Mouse (Mus musculus): ENCODE measurements around the gene Ajuba.

Gene Ajuba

DNA sequence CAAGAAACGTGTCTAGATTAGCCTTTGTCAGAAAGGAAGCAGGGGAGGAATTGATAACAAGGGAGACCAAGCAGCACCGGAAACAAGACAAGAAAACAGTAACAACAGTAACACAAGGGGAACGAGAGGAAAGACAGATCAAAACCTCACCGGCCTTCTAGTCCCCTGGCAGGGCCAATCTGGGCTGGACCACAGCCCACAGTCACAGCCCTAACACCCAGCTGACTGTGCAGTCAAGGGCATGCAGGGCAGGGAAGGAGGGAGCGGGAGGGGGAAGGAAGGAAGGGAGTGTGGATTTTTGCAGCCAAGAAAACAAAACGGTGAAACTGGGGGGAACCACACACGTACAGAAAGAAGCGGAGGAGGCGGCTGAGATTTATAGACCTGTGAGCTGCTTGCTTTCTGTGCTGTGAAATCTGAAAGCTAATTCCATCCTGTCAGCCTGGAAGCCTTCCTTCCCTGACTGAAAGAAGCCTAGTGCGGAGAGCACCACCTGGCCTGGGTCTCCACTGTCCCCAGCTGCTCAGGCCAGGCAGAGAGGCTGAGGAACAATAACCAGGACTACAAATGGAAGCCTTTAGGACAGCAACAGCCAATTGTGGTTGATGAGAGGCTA is 15.1 kb upstream of the Ajuba start:
- DNase-seq (ENCODE audit: low read depth, low spot score), result no peak

DNA sequence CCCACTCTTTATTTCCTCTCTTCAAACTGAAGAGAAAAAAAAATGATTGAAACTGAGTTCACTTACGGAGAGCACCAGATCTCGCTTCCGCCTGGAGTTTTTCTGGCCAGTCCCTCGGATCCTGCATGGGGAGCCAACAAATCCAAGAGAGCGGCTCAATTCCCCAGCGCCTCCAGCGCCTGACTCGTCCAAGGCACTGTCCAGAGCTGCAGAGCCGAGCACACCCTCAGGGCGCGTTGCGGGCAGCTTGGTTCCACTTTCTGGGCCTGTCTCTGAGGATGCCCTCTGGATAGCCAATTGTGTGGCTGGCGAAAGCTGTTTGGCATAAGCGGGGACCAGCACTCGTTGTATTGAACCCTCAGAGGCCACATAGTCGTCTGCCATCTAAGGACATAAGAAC is 13.7 kb upstream of the Ajuba start:
- no peak for DNase-seq (ENCODE audit: low read depth, low spot score)

DNA sequence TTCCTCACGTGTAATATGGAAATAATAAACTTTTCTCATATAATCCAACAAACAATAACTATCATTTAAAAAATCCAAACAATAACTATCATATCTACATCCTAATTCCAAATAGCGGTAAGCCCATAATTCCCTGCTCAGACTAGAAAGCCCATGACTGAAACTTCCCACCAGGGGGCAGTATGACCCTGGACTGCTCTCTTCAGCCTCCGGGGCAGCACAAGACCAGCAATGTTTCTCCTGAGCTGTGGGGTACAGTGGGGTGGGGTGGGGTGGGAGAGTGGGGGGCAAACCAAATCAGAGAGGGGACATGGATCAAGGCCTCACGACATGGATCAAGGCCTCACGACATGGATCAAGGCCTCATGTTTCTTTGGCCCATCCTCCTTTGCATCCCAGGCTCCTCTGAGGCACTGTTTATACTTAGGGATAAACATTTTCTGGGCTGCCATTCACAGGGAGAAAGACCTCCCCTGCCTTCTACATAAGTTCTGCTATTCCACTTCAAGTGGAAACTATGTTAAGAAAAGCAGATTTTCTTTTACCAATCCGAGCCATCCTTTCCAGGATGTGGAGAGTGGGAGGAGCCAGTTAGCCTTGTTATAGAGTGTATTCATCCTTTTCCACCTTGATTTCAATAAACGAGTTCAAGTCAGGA is 6.5 kb upstream of the Ajuba start:
- DNase-seq (ENCODE audit: low read depth, low spot score), result peak; percentile 80

DNA sequence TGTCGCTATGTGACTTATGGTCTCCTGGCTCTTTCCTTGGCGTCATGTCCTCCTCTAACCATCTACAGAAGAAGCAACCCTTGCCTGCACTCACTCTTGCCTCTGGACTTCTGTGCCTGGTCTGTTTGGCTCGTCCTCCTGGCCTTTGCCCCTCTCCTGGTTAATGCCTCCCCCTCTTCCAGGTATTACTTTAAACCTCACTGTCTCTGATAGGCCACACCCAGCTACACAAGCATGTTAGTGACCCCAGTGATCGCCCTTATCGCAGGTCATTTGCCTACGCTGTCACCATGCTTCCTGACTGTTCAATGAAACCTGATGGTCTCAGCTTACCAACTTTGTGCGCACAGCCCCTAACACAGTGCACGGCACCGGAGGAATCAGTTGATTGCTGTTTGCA is 5.2 kb upstream of the Ajuba start:
- DNase-seq (ENCODE audit: low read depth, low spot score), result no peak

DNA sequence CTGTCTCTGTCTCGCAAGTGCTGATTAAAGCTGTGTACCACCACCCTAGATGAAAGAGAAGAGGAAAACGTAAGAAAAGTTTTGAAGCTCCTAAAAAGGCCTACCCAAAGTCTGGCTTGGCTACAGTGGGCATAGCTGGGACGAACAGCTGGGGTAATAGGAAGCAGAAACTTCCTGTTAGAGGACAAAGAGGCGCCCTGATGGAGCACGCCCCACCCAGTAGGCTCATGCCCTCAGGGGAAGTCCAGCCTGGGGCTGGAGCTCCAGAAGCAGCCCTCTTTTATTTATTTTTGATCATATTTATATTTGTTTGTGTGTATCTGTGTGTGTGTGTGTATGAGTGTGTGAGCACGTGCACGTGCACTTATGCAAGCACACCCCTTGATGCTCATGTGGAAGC is 2.3 kb upstream of the Ajuba start:
- DNase-seq (ENCODE audit: low read depth, low spot score), result no peak

DNA sequence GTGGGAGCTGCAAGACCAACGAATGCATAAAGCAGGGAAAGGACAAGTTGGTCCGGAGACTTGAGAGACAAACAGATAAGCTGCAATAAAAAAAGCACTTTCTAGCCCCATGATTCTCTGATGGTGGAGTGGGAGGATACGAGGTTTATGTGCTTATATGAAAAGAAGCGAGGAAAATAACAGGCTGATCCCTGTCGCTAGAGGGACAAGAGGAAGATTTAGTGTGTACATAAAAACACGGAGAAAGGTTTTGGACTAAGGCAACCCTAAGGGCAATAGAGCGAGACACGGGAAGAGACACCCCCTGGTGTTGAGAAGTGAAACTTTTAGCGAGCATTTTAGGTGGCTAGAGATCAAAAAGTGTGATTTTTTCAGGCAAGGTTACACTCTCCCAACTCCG is 705 bp upstream of the Ajuba start:
- peak; percentile 80 for DNase-seq (ENCODE audit: low read depth, low spot score)

DNA sequence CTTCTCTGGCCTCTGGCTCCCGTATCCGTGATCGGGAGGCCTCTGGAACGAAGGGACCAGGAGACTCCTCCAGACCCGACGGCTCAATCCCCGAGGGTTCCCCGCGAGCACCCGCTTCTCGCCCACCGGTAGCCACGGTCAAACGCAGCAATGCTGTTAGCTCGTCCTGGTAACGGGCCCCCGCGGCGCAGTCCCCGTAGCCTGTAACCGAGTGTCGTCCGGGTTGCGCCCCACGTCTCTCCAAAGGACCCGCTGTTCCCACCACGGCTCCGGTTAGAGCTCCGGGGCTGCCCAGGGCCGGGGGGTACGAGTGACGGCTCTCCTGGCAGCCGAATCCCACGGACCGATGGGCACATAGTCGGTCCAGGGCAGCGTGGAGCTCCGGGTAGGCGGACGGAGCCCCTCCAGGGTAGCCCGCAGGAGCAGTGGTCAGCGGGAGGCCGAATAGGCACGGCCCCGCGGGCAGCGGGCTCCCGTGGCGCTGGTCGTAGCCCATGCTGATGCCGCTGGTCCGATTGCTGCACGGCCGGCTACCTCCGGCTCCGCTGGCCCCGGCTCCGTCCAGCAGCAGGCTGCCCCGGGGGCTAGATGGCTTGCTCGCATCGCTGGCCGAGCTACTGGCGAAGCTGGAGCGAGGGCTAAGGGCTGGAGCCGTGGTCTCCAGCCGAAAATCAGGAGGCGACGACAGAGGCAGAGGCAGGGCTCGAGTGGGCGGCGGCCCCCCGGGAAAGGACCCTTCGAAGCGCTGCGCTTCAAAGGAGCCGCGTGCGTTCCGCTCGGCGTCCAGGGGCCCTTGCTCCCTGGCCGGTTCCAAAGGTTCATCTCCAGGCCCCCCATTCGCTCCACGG is 893 bp downstream of the Ajuba start:
- DNase-seq (ENCODE audit: low read depth, low spot score), result peak; percentile 34

DNA sequence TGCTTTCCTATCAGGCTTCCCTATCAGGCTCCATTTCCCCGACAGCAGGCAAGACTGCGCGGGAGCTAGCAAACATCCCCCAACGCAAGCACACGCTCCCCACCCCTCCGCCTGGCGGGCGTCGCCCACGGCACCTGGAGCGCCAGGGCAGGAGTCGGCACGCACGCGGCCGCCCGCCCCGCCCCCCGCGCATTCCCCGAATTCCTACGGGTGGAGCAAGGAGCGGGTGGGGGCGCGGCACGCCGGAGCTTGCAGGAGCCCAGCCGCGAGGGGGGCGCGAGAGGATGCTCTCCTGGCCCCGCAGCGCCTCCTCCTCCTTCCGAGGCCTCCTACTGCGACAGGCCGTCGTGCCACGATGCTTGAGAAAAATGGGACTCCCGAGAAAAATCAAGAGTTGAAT is 1.7 kb downstream of the Ajuba start:
- DNase-seq (ENCODE audit: low read depth, low spot score), result peak; percentile 37

DNA sequence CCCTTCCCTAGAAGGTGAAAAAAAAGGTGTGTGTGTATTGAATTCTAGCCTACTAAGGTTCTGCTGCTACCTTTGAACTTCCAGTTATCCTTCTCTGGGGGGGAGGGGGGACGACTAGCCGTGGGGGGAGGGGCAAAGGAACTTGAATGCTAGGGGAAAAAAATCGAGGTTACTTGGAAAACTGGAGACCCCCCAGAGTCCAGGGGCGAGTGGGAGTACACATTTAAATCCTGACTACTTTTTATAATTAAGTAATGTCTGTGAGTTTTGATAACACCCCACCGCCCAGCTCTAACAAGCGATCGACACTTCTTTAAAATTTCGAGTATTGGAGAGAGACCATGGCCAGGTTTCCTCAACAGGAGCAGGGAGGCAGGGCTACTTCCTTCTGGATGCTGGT is 2.3 kb downstream of the Ajuba start:
- no peak for DNase-seq (ENCODE audit: low read depth, low spot score)

DNA sequence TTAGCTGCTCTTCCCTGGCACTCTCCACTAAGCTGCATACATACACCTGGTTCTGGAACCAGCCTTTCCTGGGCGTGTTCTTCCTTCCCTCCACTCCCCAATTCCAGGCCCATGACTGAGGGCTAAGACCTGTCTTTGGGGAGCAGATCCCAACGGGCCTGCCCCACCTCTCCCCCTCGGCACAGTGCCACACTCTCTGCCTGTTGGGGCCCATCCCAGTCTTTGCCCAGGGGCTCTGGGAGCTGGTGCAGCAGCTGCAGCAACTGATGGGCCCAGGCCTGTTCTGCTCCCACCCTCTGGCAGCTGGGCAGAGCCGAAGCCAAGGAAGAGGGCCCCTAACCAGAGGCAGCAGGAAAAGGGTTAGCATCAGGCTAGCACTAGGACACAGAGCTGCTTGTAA is 3.1 kb downstream of the Ajuba start:
- no peak for DNase-seq (ENCODE audit: low read depth, low spot score)

DNA sequence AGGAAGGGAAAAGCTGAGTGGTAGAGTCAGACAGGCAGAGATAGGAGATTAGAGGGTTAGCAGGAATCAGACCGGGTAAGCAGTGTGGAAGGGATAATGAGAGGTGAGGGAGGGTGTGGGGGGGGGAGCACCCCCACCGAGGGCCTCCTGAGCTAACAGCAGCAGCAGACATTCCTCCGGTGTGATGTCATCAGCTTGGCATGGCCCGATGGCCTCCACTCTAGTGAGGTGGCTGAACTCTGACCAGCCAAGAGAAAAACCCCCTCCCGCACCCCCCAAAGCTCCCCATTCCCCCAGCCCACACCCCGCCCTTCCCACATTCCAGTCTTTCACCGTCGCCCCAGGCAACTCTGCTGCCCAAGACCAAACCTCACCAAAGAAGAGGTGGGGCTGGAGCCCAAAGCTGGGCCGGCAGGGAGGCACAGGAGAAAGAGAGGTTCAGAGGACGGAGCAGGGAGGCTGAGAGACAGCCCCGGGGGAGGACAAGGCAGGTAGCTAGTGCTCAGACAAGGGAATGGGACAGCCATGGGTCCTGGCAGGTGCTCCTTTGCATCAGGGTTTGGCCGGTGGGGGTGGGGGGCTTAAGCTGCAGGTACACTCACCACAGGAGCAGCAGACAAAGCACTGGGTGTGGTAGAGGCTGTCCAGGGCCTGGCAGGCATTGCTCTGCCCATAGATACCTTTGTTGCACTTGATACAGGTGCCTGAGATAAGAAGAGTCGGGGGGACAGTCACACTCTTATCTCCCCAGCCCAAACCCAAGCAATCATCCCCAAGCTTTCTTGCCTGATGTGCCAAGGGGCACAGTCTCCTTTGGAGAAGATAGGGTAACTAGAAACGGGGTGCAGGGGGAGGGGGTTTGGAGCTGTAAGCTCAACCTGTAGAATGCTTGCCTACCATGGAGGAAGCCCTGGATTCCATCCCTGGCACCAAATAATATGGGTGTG is 4.3 kb downstream of the Ajuba start:
- no peak for DNase-seq (ENCODE audit: low read depth, low spot score)

DNA sequence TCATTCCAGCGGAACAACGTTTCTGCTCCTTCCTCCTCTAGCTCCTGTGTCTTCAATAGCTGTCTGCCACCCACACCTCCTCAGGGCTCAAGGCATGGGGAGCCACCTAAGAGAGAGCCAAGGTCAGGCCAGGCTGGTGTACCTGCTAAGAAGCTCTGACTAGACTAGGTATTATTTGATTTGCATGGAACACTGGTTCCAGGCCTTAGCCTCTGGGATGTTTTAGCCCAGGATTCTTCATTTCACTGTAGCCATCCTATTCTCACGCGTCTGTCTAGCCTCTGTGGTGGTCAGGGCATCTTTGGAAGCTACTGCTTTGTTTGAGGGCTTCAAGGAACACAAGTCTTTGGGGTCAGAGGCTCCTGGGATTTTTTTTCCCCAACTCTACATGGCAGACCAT is 5.2 kb downstream of the Ajuba start:
- DNase-seq (ENCODE audit: low read depth, low spot score), result no peak

DNA sequence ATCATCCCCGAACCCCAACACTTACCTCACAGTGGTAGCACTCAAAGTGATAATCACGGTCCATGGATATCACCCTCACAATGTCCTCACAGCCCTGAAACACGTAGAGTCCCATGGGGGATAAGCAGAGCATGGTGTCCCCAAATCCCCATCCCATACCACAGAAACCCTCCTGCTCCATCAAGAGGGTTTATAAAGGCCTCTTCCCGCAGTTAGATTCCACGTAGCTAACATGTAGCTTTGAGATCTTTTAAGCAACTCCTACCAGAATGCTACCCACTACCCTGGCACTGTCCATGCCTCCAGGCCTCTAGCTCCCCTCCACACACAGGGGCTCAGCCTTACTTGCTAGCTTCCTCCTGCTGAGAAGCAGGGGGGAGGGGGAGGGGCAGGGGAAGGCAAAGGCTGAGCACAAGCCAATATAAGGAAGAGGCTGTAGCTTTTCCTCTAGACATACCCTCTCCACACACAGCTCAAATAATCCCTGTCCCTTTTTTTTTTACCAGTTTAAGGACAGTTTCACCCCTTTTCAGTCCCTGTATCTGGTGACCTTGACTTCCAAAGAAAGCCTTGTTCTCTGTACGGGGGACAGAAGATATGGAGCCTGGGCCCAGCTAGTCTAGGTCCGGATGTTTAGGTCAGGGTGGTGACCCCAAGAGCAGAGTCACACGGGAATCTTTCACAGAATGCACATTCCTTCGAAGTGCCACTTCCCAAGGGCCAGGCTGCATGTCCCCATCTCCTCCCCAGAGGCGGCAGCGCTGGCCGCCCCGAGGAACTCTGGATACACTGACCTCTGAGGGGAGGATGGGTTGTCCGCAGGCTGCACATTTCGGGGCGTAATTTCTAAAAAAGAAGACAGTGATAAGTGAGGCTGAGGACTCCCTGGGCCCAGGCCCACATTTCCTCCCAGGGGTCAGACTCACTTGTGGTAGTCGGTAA is 7.6 kb downstream of the Ajuba start:
- DNase-seq (ENCODE audit: low read depth, low spot score), result no peak

DNA sequence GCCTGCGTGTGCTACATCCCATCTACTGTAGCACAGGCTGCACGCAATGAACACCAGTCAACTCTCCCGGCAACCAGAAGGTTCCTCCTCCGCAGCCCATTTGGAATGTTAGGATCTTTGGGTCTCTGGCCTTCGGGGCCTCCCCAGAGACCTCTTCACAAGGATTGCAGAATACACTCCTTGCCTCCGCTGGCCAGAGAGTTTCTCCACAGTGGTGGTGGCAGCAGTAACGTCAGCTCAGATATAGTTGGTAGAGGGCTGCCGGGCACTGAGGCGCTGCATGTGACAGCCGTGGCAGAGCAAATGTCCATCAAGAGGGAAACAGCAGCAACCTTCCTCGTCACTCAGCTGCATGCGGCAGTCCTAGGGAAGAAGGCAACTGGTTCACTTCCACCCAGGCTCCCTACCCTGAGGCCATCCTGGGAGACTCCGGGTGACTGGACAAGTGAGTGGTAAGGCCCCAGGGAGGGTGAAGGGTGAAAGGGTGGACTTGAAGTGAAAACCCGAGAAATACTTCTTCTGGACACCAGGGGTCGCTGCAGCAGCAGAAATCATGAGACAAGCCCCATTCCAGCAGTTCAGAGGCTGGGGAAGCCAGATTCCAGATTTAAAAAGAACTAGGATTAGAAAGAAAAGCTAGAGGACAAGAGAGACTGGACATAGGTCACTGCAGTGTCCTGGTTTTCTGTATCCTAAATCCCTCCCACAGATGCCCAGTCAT is 8.5 kb downstream of the Ajuba start:
- peak; percentile 83 for DNase-seq (ENCODE audit: low read depth, low spot score)

DNA sequence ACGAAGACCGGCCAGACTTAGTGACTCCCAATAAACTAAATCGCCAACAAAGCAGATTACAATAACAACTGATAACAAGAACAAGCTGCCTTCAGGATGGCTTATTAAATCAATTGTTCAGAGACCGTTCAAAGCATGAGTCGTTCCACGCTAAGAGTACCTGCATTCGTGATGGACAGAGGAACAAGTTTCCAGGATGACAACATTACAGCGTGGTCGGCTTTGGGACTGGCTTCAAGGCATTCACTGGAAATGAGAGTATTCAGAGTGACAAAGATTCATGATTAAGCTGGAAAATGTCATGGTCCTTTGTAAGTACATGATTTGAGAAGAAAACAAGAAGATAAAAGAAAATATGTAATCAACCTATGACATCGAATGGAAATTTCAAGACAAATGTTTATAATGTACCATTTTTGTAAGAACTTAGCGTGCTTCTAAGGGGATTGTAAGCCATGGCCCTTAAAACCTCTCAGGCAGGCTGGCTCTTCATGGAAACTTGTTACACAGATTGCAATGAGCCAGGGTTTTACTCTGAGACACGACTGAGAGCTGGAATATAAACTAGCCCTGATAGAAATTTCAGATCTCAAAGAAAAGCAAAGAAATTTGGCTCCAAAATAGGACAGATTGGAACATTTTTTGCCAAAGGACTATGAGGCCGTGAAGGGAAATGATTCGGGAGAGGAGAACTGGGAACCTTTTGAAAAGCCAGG is 16.7 kb downstream of the Ajuba start:
- DNase-seq (ENCODE audit: low read depth, low spot score), result no peak

DNA sequence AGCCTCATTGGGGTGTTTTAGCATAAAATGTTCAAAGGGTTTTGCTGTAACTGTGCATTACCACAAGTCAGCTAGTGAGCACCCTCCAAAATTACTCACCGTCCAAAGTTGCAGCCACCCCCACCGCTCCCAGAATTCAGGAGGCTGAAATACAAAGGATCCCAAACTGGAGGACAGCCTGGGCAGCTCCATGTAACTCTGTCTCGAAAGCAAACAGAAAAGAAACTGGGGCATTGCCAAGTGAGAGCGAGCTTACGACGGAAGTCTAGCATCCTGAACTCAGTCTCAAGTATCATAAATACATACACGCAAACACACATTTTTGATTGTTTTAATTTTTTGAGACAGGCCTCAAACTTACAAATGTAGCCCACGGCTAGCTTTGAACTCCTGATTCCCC is 20.0 kb downstream of the Ajuba start:
- no peak for DNase-seq (ENCODE audit: low read depth, low spot score)

DNA sequence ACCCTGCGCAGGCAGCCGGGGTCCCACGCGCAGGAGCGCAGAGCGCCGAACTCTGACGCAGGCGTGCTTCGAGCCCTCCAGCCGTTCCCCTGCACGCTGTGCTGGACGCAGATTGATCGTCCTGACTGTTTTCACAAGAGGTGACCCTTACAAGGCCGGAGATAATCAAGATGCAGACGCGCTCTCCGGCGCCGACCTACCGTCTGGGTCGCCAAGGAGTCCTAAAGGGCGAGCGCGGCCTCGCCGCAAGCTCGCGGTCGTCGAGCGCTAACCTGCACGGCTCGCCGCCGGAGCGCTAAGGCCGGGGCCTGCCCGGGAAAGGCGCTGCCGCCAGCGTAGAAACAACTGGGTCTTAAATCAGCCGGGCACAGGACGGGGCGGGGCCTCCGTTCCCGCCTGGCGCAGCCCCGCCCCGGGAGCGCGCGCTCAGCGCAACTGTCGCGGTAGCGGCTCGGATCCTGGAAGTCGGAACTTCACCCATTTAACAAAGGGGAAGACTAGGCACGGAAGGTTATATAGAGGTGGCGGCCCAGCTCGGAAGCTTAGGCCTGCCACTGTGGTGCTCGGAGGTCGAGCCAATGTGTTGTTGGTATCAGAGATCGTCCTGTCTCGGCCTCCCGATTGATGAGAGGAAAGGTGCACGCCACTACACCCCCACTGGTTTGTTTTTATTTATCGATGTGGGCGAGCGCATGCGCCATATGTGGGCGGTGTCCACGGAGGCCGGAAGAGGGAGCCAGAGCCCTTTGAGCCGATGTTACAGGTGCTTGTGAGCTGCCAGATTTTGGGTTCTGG is 23.2 kb downstream of the Ajuba start, which contains the start of gene Haus4:
Gene Haus4 (minus strand): TSS at position 642 of the 795 bp plus-strand sequence.
- peak; percentile 92 for DNase-seq (ENCODE audit: low read depth, low spot score)

DNA sequence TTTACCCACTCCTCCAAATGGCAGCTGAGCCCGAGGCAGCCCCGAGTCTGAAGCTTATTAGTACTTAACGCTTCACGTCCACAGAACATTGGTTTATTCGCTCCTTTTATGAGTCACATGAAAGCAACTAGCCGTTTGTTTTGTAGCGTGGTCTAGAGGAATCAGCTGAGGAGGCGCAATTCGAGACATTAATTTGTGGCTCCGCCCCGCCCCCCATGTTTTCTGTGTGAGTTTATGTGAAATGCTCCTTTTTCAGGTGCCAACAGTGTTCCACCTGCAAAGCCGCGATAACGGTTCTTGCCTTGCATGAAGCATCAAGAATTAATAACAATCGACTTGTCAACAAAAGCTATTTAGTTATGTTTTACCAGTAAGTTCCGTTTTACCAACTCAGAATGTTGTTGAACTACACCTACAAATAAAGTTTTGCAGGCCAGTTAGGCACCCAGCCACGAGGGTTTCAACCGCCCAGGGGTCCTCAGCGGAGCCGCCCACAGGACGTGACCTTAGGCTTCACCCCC is 23.8 kb downstream of the Ajuba start:
- peak; percentile 62 for DNase-seq (ENCODE audit: low read depth, low spot score)
